Mouse (Mus musculus) forebrain, embryonic 14.5 days (tissue): ENCODE data around the gene Lrrc45. TPM values are rescaled to one million over a fixed set of nuclear protein-coding genes. Genes with fewer than 3 reads are reported as not detected.

Source experiments
- ATAC-seq: fragments of 200-750 bp; cut with Nextera tagmentation; 2 replicates; pipeline ENCODE4 v1.8.0; 2017; ENCODE audit warnings: mild to moderate bottlenecking, moderate library complexity
- DNase-seq: peaks from one replicate; pipeline ENCODE4 v3.0.0-alpha.2; 2015; ENCODE audit warnings: low spot score
- H3K27ac ChIP-seq: fragments of 300-500 bp; sonication (generic); 2 replicates; pipeline ENCODE4 v1.5.1; 2014; ENCODE audit warnings: low read depth, mild to moderate bottlenecking, control low read depth, low read length, moderate library complexity
- H3K27me3 ChIP-seq: fragments of 300-500 bp; sonication (generic); replicated peaks from 2 replicates; pipeline ENCODE4 v1.6.1; 2014; ENCODE audit warnings: low read length, control low read depth, mixed read lengths; ENCODE audit not compliant: control insufficient read depth, insufficient read depth
- H3K36me3 ChIP-seq: fragments of 300-500 bp; sonication (generic); 2 replicates; pipeline ENCODE4 v1.6.1; 2014; ENCODE audit warnings: low read length, control low read depth; ENCODE audit not compliant: control insufficient read depth, insufficient read depth
- H3K4me1 ChIP-seq: fragments of 300-500 bp; sonication (generic); 2 replicates; pipeline ENCODE4 v1.6.1; 2014; ENCODE audit warnings: antibody characterized with exemption, low read length, control low read depth; ENCODE audit not compliant: control insufficient read depth, insufficient read depth
- H3K4me2 ChIP-seq: fragments of 300-500 bp; sonication (generic); 2 replicates; pipeline ENCODE4 v1.6.1; 2014; ENCODE audit warnings: mild to moderate bottlenecking, control low read depth, low read length
- H3K4me3 ChIP-seq: fragments of 300-500 bp; sonication (generic); 2 replicates; pipeline ENCODE4 v1.5.1; 2014; ENCODE audit warnings: low read depth, low read length, control low read depth
- H3K9ac ChIP-seq: fragments of 300-500 bp; sonication (generic); 2 replicates; pipeline ENCODE4 v1.6.1; 2014; ENCODE audit warnings: mild to moderate bottlenecking, low read length, control low read depth, moderate library complexity
- H3K9me3 ChIP-seq: fragments of 300-500 bp; sonication (generic); replicated peaks from 2 replicates; pipeline ENCODE4 v1.6.1; 2016; ENCODE audit warnings: low read length, control low read depth, mixed read lengths; ENCODE audit not compliant: control insufficient read depth
- WGBS: fragments of 180-500 bp; shearing (Covaris S2); extraction: QIAGEN DNeasy Blood & Tissue Kit; methylation state at CpG from one replicate; pipeline ENCODE4 v1.1.7; 2014; 5-methylcytosine and 5-hydroxymethylcytosine counted together
- polyA plus RNA-seq: library from polyadenylated mRNA; unstranded; fragments of >200 nt; fragmentation: Nextera tagmentation; extraction: Ambion mirVana; gene quantifications from 2 replicates; pipeline ENCODE4 v1.2.1, GENCODE M21; 2014

Lrrc45 gene
- polyA plus RNA-seq, 1 experiment from 2014 or later = 39.0 TPM

- ATAC-seq (no peak), DNase-seq (no peak)
- Histone ChIP-seq H3K4me1 (no peaks in the 10 kb centered on the region), H3K4me2 (no peak overlapping the region), H3K9me3 (no peaks in the 10 kb centered on the region), H3K36me3 (peaks cover 75% of the 10 kb centered on the region), H3K9ac (no peak overlapping the region), H3K27me3 (no peaks in the 10 kb centered on the region), H3K4me3 (no peak overlapping the region), H3K27ac (no peak overlapping the region)
- WGBS = 95% methylated on average over 5 of the region's 5 CpGs
Observed at GRCm38 (mm10) chr11:120682683-120683082, 31.0 kb upstream of the Lrrc45 start.

GRCm38 (mm10) chr11:120683536-120683935 lies 30.2 kb upstream of the Lrrc45 start:
- no peak overlapping the region for H3K4me2 ChIP-seq
- no peak overlapping the region for H3K27ac ChIP-seq
- H3K36me3 ChIP-seq = peaks cover 77% of the 10 kb centered on the region
- no peaks in the 10 kb centered on the region for H3K4me1 ChIP-seq
- H3K4me3 ChIP-seq = no peak overlapping the region
- H3K9ac ChIP-seq = no peak overlapping the region
- DNase-seq (no peak), ATAC-seq (no peak)
- no peaks in the 10 kb centered on the region for H3K9me3 ChIP-seq
- WGBS = 93% methylated on average over 3 of the region's 3 CpGs
- no peaks in the 10 kb centered on the region for H3K27me3 ChIP-seq

GRCm38 (mm10) chr11:120684086-120684485 lies 29.6 kb upstream of the Lrrc45 start:
- H3K36me3 ChIP-seq = peaks cover 78% of the 10 kb centered on the region
- H3K27ac ChIP-seq = no peak overlapping the region
- ATAC-seq (no peak), DNase-seq (no peak)
- H3K9me3 ChIP-seq = no peaks in the 10 kb centered on the region
- H3K4me3 ChIP-seq = no peak overlapping the region
- WGBS = 94% methylated on average over 2 of the region's 2 CpGs
- H3K27me3 ChIP-seq = no peaks in the 10 kb centered on the region
- H3K4me1 ChIP-seq = no peaks in the 10 kb centered on the region
- H3K9ac ChIP-seq = no peak overlapping the region
- no peak overlapping the region for H3K4me2 ChIP-seq

- ATAC-seq = no peak
- H3K4me1 ChIP-seq = no peaks in the 10 kb centered on the region
- peaks cover 80% of the 10 kb centered on the region for H3K36me3 ChIP-seq
Observed at GRCm38 (mm10) chr11:120684660-120685059, 29.1 kb upstream of the Lrrc45 start.

GRCm38 (mm10) chr11:120686650-120687272 lies 27.0 kb upstream of the Lrrc45 start:
- ATAC-seq (no peak), DNase-seq (no peak)
- 83% methylated on average over 20 of the region's 20 CpGs for WGBS
- Histone ChIP-seq H3K27ac (no peak overlapping the region), H3K4me2 (no peak overlapping the region), H3K9me3 (no peaks in the 10 kb centered on the region), H3K4me3 (no peak overlapping the region), H3K9ac (no peak overlapping the region), H3K4me1 (no peaks in the 10 kb centered on the region), H3K27me3 (no peaks in the 10 kb centered on the region), H3K36me3 (peaks cover 69% of the 10 kb centered on the region)

More at GRCm38 (mm10) chr11:120684660-120685059, 29.1 kb upstream of the Lrrc45 start:
- Histone ChIP-seq H3K27me3 (no peaks in the 10 kb centered on the region), H3K4me2 (no peak overlapping the region), H3K9me3 (no peaks in the 10 kb centered on the region), H3K9ac (no peak overlapping the region), H3K4me3 (no peak overlapping the region), H3K27ac (no peak overlapping the region)
- no peak for DNase-seq
- WGBS = 96% methylated on average over 2 of the region's 2 CpGs

GRCm38 (mm10) chr11:120689365-120689764 lies 24.4 kb upstream of the Lrrc45 start:
- no peaks in the 10 kb centered on the region for H3K9me3 ChIP-seq
- ATAC-seq = no peak
- no peaks in the 10 kb centered on the region for H3K27me3 ChIP-seq
- 88% methylated on average over 3 of the region's 3 CpGs for WGBS
- no peaks in the 10 kb centered on the region for H3K4me1 ChIP-seq
- H3K4me3 ChIP-seq = no peak overlapping the region
- no peak overlapping the region for H3K4me2 ChIP-seq
- H3K36me3 ChIP-seq = peaks cover 62% of the 10 kb centered on the region
- no peak overlapping the region for H3K27ac ChIP-seq
- no peak overlapping the region for H3K9ac ChIP-seq
- no peak for DNase-seq

- Histone ChIP-seq H3K4me3 (no peak overlapping the region), H3K27ac (no peak overlapping the region), H3K27me3 (no peaks in the 10 kb centered on the region), H3K4me2 (no peak overlapping the region), H3K4me1 (no peaks in the 10 kb centered on the region), H3K36me3 (peaks cover 44% of the 10 kb centered on the region), H3K9ac (no peak overlapping the region), H3K9me3 (no peaks in the 10 kb centered on the region)
- ATAC-seq = no peak
- DNase-seq = no peak
- 92% methylated on average over 4 of the region's 4 CpGs for WGBS
Observed at GRCm38 (mm10) chr11:120692471-120693011, 21.2 kb upstream of the Lrrc45 start.

- 66% methylated on average over 3 of the region's 3 CpGs for WGBS
- Histone ChIP-seq H3K9me3 (no peaks in the 10 kb centered on the region), H3K27me3 (no peaks in the 10 kb centered on the region), H3K4me2 (no peak overlapping the region), H3K27ac (no peak overlapping the region), H3K9ac (no peak overlapping the region), H3K4me1 (no peaks in the 10 kb centered on the region), H3K36me3 (peaks cover 35% of the 10 kb centered on the region), H3K4me3 (no peak overlapping the region)
- ATAC-seq (no peak), DNase-seq (no peak)
Observed at GRCm38 (mm10) chr11:120693461-120693860, 20.3 kb upstream of the Lrrc45 start.

GRCm38 (mm10) chr11:120695184-120695583 lies 18.5 kb upstream of the Lrrc45 start:
- peak; percentile 59 for DNase-seq
- no peaks in the 10 kb centered on the region for H3K4me1 ChIP-seq
- peaks cover 30% of the 10 kb centered on the region for H3K36me3 ChIP-seq
- H3K4me2 ChIP-seq = no peak overlapping the region
- no peaks in the 10 kb centered on the region for H3K9me3 ChIP-seq
- peak; percentile 68; the same call in 1 of the 2 replicates for ATAC-seq
- 25% methylated on average over 4 of the region's 4 CpGs for WGBS
- no peaks in the 10 kb centered on the region for H3K27me3 ChIP-seq
- H3K4me3 ChIP-seq = no peak overlapping the region
- H3K9ac ChIP-seq = no peak overlapping the region
- no peak overlapping the region for H3K27ac ChIP-seq
